ENCODE assay signal across 10 mouse cellular contexts in genomic region chr7:69991982-69992381, GRCm38 (mm10).
DNase-seq lines count a peak whose midpoint lies in the region; ATAC-seq lines count a peak whose summit lies in the region.
"Had no signal": no experiment of that assay in that cellular context is flagged by ENCODE, and none has a peak within 500 bp of the region (broad histone marks: within the 10 kb centered on the region; RNA-seq: fewer than 3 reads in every experiment).

No protein-coding gene starts in this region.

- no peaks in the 10 kb centered on the region for H3K27me3 ChIP-seq in kidney, embryonic 14.5 days (ENCODE audit: control insufficient read depth, insufficient read depth, low read length)
- H3K27me3 ChIP-seq in embryonic facial prominence, embryonic 14.5 days (replicated peaks; ENCODE audit: control insufficient read depth, insufficient read depth, low read length) = no peaks in the 10 kb centered on the region; the same call in 1 of the 2 replicates
- H3K27me3 ChIP-seq in hindbrain, embryonic 11.5 days (ENCODE audit: control insufficient read depth, insufficient read depth, low read length) = peaks cover 18% of the 10 kb centered on the region
- peaks cover 14% of the 10 kb centered on the region for H3K27me3 ChIP-seq in midbrain, embryonic 11.5 days (ENCODE audit: control insufficient read depth, insufficient read depth, low read length)
- H3K27me3 ChIP-seq: liver, embryonic 15.5 days had no signal

- no peak for ATAC-seq in kidney, embryonic 14.5 days (ENCODE audit: low FRiP score, low TSS enrichment)
- no peak for ATAC-seq in embryonic facial prominence, embryonic 14.5 days (ENCODE audit: low read depth)
- no peak for ATAC-seq in hindbrain, embryonic 11.5 days (ENCODE audit: low FRiP score)
- ATAC-seq in midbrain, embryonic 11.5 days (ENCODE audit: low FRiP score) = no peak

- no peaks in the 10 kb centered on the region for H3K9me3 ChIP-seq in kidney, embryonic 14.5 days (ENCODE audit: control insufficient read depth, low read length)
- no peaks in the 10 kb centered on the region for H3K9me3 ChIP-seq in embryonic facial prominence, embryonic 14.5 days (ENCODE audit: control insufficient read depth, low read length)
- no peaks in the 10 kb centered on the region for H3K9me3 ChIP-seq in hindbrain, embryonic 11.5 days (ENCODE audit: control insufficient read depth, low read length)
- H3K9me3 ChIP-seq in midbrain, embryonic 11.5 days (ENCODE audit: control insufficient read depth, low read length) = no peaks in the 10 kb centered on the region
- H3K9me3 ChIP-seq: liver, embryonic 15.5 days had no signal

- peak overlapping the region; percentile 46; the same call in 1 of the 2 replicates for H3K9ac ChIP-seq in kidney, embryonic 14.5 days (ENCODE audit: low read depth, low read length)
- H3K9ac ChIP-seq in embryonic facial prominence, embryonic 14.5 days (ENCODE audit: low read depth, low read length) = no peak overlapping the region
- H3K9ac ChIP-seq in hindbrain, embryonic 11.5 days (ENCODE audit: low read depth, low read length) = peak overlapping the region; percentile 51
- peak overlapping the region; percentile 58 for H3K9ac ChIP-seq in midbrain, embryonic 11.5 days (ENCODE audit: low read length)
- H3K9ac ChIP-seq: liver, embryonic 15.5 days had no signal

- no peak overlapping the region; the same call in 1 of the 2 replicates for H3K4me3 ChIP-seq in kidney, embryonic 14.5 days (ENCODE audit: low read length)
- 0 out of 2 replicates have a peak overlapping the region, but pooled peaks have one; percentile 30 for H3K4me3 ChIP-seq in embryonic facial prominence, embryonic 14.5 days (ENCODE audit: low read depth, low read length)
- H3K4me3 ChIP-seq in hindbrain, embryonic 11.5 days (ENCODE audit: low read depth, low read length) = no peak overlapping the region
- peak overlapping the region; percentile 7 for H3K4me3 ChIP-seq in midbrain, embryonic 11.5 days (ENCODE audit: low read depth, low read length)
- H3K4me3 ChIP-seq: liver, embryonic 15.5 days had no signal

- H3K4me1 ChIP-seq in kidney, embryonic 14.5 days (ENCODE audit: control insufficient read depth, insufficient read depth, low read length) = no peaks in the 10 kb centered on the region
- H3K4me1 ChIP-seq in embryonic facial prominence, embryonic 14.5 days (ENCODE audit: control insufficient read depth, insufficient read depth, low read length) = no peaks in the 10 kb centered on the region
- H3K4me1 ChIP-seq in hindbrain, embryonic 11.5 days (replicated peaks; ENCODE audit: control insufficient read depth, insufficient read depth, low read length) = no peaks in the 10 kb centered on the region; the same call in 1 of the 2 replicates
- H3K4me1 ChIP-seq in midbrain, embryonic 11.5 days (ENCODE audit: control insufficient read depth, insufficient read depth, low read length) = peaks cover 8% of the 10 kb centered on the region
- H3K4me1 ChIP-seq: liver, embryonic 15.5 days had no signal

- intact Hi-C loops in gastrocnemius, postnatal 14 days (cut with DNase I; ENCODE audit: low total_unique reads) = no loop called here

- no peaks in the 10 kb centered on the region for H3K36me3 ChIP-seq in kidney, embryonic 14.5 days (ENCODE audit: control insufficient read depth, insufficient read depth, low read length)
- H3K36me3 ChIP-seq in embryonic facial prominence, embryonic 14.5 days (ENCODE audit: control insufficient read depth, insufficient read depth, low read length) = no peaks in the 10 kb centered on the region
- no peaks in the 10 kb centered on the region for H3K36me3 ChIP-seq in hindbrain, embryonic 11.5 days (ENCODE audit: control insufficient read depth, insufficient read depth, low read length)
- H3K36me3 ChIP-seq in midbrain, embryonic 11.5 days (ENCODE audit: control insufficient read depth, insufficient read depth, low read length) = no peaks in the 10 kb centered on the region
- H3K36me3 ChIP-seq: liver, embryonic 15.5 days had no signal

- H3K27ac ChIP-seq in kidney, embryonic 14.5 days (ENCODE audit: low read depth, low read length) = no peak overlapping the region
- H3K27ac ChIP-seq in embryonic facial prominence, embryonic 14.5 days (replicated peaks; ENCODE audit: low read depth, low read length) = no peak overlapping the region
- H3K27ac ChIP-seq in hindbrain, embryonic 11.5 days (ENCODE audit: low read depth, low read length) = peak overlapping the region; percentile 65
- peak overlapping the region; percentile 51; the same call in 1 of the 2 replicates for H3K27ac ChIP-seq in midbrain, embryonic 11.5 days (ENCODE audit: low read depth, low read length)
- H3K27ac ChIP-seq: liver, embryonic 15.5 days had no signal

- peak overlapping the region; percentile 57 for H3K4me2 ChIP-seq in kidney, embryonic 14.5 days (replicated peaks; ENCODE audit: low read depth, low read length)
- H3K4me2 ChIP-seq in embryonic facial prominence, embryonic 14.5 days (ENCODE audit: low read depth, low read length) = peak overlapping the region; percentile 48
- H3K4me2 ChIP-seq in hindbrain, embryonic 11.5 days (replicated peaks; ENCODE audit: low read depth, low read length) = peak overlapping the region; percentile 47
- peak overlapping the region; percentile 42 for H3K4me2 ChIP-seq in midbrain, embryonic 11.5 days
- H3K4me2 ChIP-seq: liver, embryonic 15.5 days had no signal

- no peak for DNase-seq in kidney, postnatal 36 days
- no peak for DNase-seq in embryonic facial prominence, embryonic 14.5 days (ENCODE audit: low spot score)
- DNase-seq in hindbrain, embryonic 11.5 days (ENCODE audit: low spot score) = no peak
- DNase-seq in midbrain, embryonic 11.5 days (ENCODE audit: low spot score, missing footprints) = peak; percentile 92
- no peak for DNase-seq in MN1 (ENCODE audit: low spot score)
- DNase-seq in gastrocnemius, postnatal 14 days = no peak
- DNase-seq in cerebellum, postnatal 4 days (ENCODE audit: low spot score in 2 of 2) = no peak
- DNase-seq: heart, postnatal 4 days had no signal

- WGBS in kidney, embryonic 14.5 days = 26% methylated on average over 3 of the region's 3 CpGs
- WGBS in embryonic facial prominence, embryonic 14.5 days = 22% methylated on average over 3 of the region's 3 CpGs
- 23% methylated on average over 3 of the region's 3 CpGs for WGBS in hindbrain, embryonic 11.5 days
- 15% methylated on average over 3 of the region's 3 CpGs for WGBS in midbrain, embryonic 11.5 days

Comparison
In these comparisons a context has a peak if more than half of its experiments do, and no peak if none do; other contexts are left out.
1. H3K27ac ChIP-seq: peak in hindbrain, embryonic 11.5 days (single experiment) and midbrain, embryonic 11.5 days (single experiment); none in kidney, embryonic 14.5 days (single experiment) and embryonic facial prominence, embryonic 14.5 days (single experiment).
2. H3K4me3 ChIP-seq: peak in embryonic facial prominence, embryonic 14.5 days (single experiment) and midbrain, embryonic 11.5 days (single experiment); none in kidney, embryonic 14.5 days (single experiment) and hindbrain, embryonic 11.5 days (single experiment).
3. Peak in every context shown above with its lines, with median percentiles within 50 percentile points of each other: H3K4me2 ChIP-seq.